Mouse (Mus musculus): ENCODE data around the gene Rnf145. TPM values are rescaled to one million over a fixed set of nuclear protein-coding genes. Genes with fewer than 3 reads are reported as not detected.

Gene Rnf145
- polyA plus RNA-seq (2015; fragmentation: Nextera tagmentation; extraction: Ambion mirVana) = 96.2 and 102 TPM in 2 replicates

- peak within 1 kb of the TSS; percentile 98 for H3K9ac ChIP-seq (ENCODE audit: low read depth, low read length)
- peak within 1 kb of the TSS; percentile 99 for H3K4me3 ChIP-seq (ENCODE audit: low read length)
- no peaks in the 10 kb centered on the region for H3K36me3 ChIP-seq (ENCODE audit: control insufficient read depth, insufficient read depth, low read length)
- H3K27me3 ChIP-seq (replicated peaks; ENCODE audit: control insufficient read depth, insufficient read depth, low read length) = no peaks in the 10 kb centered on the region
- H3K27ac ChIP-seq (ENCODE audit: low read depth, low read length) = peak within 1 kb of the TSS; percentile 97
- peak; percentile 92 for ATAC-seq
- H3K4me2 ChIP-seq (ENCODE audit: low read length) = peak within 1 kb of the TSS; percentile 85
- WGBS = under 1% methylated on average over 61 of the region's 70 CpGs
- H3K9me3 ChIP-seq (ENCODE audit: control insufficient read depth, low read length) = no peaks in the 10 kb centered on the region
- H3K4me1 ChIP-seq (ENCODE audit: control insufficient read depth, insufficient read depth, low read depth, low read length) = peaks cover 14% of the 10 kb centered on the region
Observed at GRCm38 (mm10) chr11:44518281-44519095, at the start of gene Rnf145. Gene Rnf145, plus strand, starts transcription at chr11:44518964.

GRCm38 (mm10) chr11:44469646-44470431 is 48.9 kb upstream of the Rnf145 start:
- H3K27ac ChIP-seq (ENCODE audit: low read depth, low read length) = peak overlapping the region; percentile 85
- 1% methylated on average over 59 of the region's 59 CpGs for WGBS
- H3K9me3 ChIP-seq (ENCODE audit: control insufficient read depth, low read length) = no peaks in the 10 kb centered on the region
- peak; percentile 84 for ATAC-seq
- H3K27me3 ChIP-seq (replicated peaks; ENCODE audit: control insufficient read depth, insufficient read depth, low read length) = no peaks in the 10 kb centered on the region
- peaks cover 3% of the 10 kb centered on the region; the same call in 1 of the 2 replicates for H3K36me3 ChIP-seq (ENCODE audit: control insufficient read depth, insufficient read depth, low read length)
- peak overlapping the region; percentile 90 for H3K9ac ChIP-seq (ENCODE audit: low read depth, low read length)
- peaks cover 14% of the 10 kb centered on the region for H3K4me1 ChIP-seq (ENCODE audit: control insufficient read depth, insufficient read depth, low read depth, low read length)
- peak overlapping the region; percentile 93 for H3K4me3 ChIP-seq (ENCODE audit: low read length)
- H3K4me2 ChIP-seq (ENCODE audit: low read length) = peak overlapping the region; percentile 93

- under 1% methylated on average over 48 of the region's 54 CpGs for WGBS
- Histone ChIP-seq H3K4me1 (ENCODE audit: control insufficient read depth, insufficient read depth, low read depth, low read length) (peaks cover 14% of the 10 kb centered on the region), H3K4me2 (ENCODE audit: low read length) (peak within 1 kb of the TSS; percentile 93), H3K9ac (ENCODE audit: low read depth, low read length) (peak within 1 kb of the TSS; percentile 90), H3K36me3 (ENCODE audit: control insufficient read depth, insufficient read depth, low read length) (no peaks in the 10 kb centered on the region), H3K27ac (ENCODE audit: low read depth, low read length) (peak within 1 kb of the TSS; percentile 85), H3K4me3 (ENCODE audit: low read length) (peak within 1 kb of the TSS; percentile 93), H3K27me3 (replicated peaks; ENCODE audit: control insufficient read depth, insufficient read depth, low read length) (no peaks in the 10 kb centered on the region), H3K9me3 (ENCODE audit: control insufficient read depth, low read length) (no peaks in the 10 kb centered on the region)
- peak; percentile 98 for ATAC-seq
Observed at GRCm38 (mm10) chr11:44470432-44471336, 48.1 kb upstream of the Rnf145 start, which contains the start of gene Ublcp1. Gene Ublcp1, minus strand, starts transcription at chr11:44470498.

GRCm38 (mm10) chr11:44471337-44471995 is 47.3 kb upstream of the Rnf145 start:
- H3K4me3 ChIP-seq (ENCODE audit: low read length) = peak overlapping the region; percentile 93
- 19% methylated on average over 4 of the region's 4 CpGs for WGBS
- H3K4me1 ChIP-seq (ENCODE audit: control insufficient read depth, insufficient read depth, low read depth, low read length) = peaks cover 14% of the 10 kb centered on the region
- peak overlapping the region; percentile 92 for H3K4me2 ChIP-seq (ENCODE audit: low read length)
- H3K36me3 ChIP-seq (ENCODE audit: control insufficient read depth, insufficient read depth, low read length) = no peaks in the 10 kb centered on the region
- peak overlapping the region; percentile 85 for H3K27ac ChIP-seq (ENCODE audit: low read depth, low read length)
- no peaks in the 10 kb centered on the region for H3K27me3 ChIP-seq (replicated peaks; ENCODE audit: control insufficient read depth, insufficient read depth, low read length)
- H3K9me3 ChIP-seq (ENCODE audit: control insufficient read depth, low read length) = no peaks in the 10 kb centered on the region
- no peak for ATAC-seq
- peak overlapping the region; percentile 90 for H3K9ac ChIP-seq (ENCODE audit: low read depth, low read length)

GRCm38 (mm10) chr11:44475467-44475866 is 43.3 kb upstream of the Rnf145 start:
- Histone ChIP-seq H3K36me3 (ENCODE audit: control insufficient read depth, insufficient read depth, low read length) (no peaks in the 10 kb centered on the region), H3K4me3 (ENCODE audit: low read length) (no peak overlapping the region), H3K27me3 (replicated peaks; ENCODE audit: control insufficient read depth, insufficient read depth, low read length) (no peaks in the 10 kb centered on the region), H3K9me3 (ENCODE audit: control insufficient read depth, low read length) (no peaks in the 10 kb centered on the region), H3K4me1 (ENCODE audit: control insufficient read depth, insufficient read depth, low read depth, low read length) (peaks cover 7% of the 10 kb centered on the region), H3K9ac (ENCODE audit: low read depth, low read length) (no peak overlapping the region), H3K27ac (ENCODE audit: low read depth, low read length) (no peak overlapping the region), H3K4me2 (ENCODE audit: low read length) (no peak overlapping the region)
- 69% methylated on average over 3 of the region's 3 CpGs for WGBS
- no peak for ATAC-seq

- H3K4me3 ChIP-seq (ENCODE audit: low read length) = no peak overlapping the region
- H3K4me2 ChIP-seq (ENCODE audit: low read length) = no peak overlapping the region
- no peak overlapping the region for H3K27ac ChIP-seq (ENCODE audit: low read depth, low read length)
- H3K4me1 ChIP-seq (ENCODE audit: control insufficient read depth, insufficient read depth, low read depth, low read length) = peaks cover 4% of the 10 kb centered on the region
- H3K36me3 ChIP-seq (ENCODE audit: control insufficient read depth, insufficient read depth, low read length) = no peaks in the 10 kb centered on the region
- H3K27me3 ChIP-seq (replicated peaks; ENCODE audit: control insufficient read depth, insufficient read depth, low read length) = no peaks in the 10 kb centered on the region
- ATAC-seq = no peak
- H3K9ac ChIP-seq (ENCODE audit: low read depth, low read length) = no peak overlapping the region
- no peaks in the 10 kb centered on the region for H3K9me3 ChIP-seq (ENCODE audit: control insufficient read depth, low read length)
- WGBS = 86% methylated on average over 2 of the region's 2 CpGs
Observed at GRCm38 (mm10) chr11:44476445-44476844, 42.3 kb upstream of the Rnf145 start.

GRCm38 (mm10) chr11:44478382-44478781 is 40.4 kb upstream of the Rnf145 start:
- whole genome bisulfite sequencing = 93% methylated on average over 4 of the region's 4 CpGs
- no peak overlapping the region for H3K4me2 ChIP-seq (ENCODE audit: low read length)
- H3K27ac ChIP-seq (ENCODE audit: low read depth, low read length) = no peak overlapping the region
- H3K4me1 ChIP-seq (ENCODE audit: control insufficient read depth, insufficient read depth, low read depth, low read length) = no peaks in the 10 kb centered on the region
- H3K27me3 ChIP-seq (replicated peaks; ENCODE audit: control insufficient read depth, insufficient read depth, low read length) = no peaks in the 10 kb centered on the region
- no peaks in the 10 kb centered on the region for H3K9me3 ChIP-seq (ENCODE audit: control insufficient read depth, low read length)
- no peaks in the 10 kb centered on the region for H3K36me3 ChIP-seq (ENCODE audit: control insufficient read depth, insufficient read depth, low read length)
- no peak for ATAC-seq
- no peak overlapping the region for H3K9ac ChIP-seq (ENCODE audit: low read depth, low read length)
- no peak overlapping the region for H3K4me3 ChIP-seq (ENCODE audit: low read length)

GRCm38 (mm10) chr11:44480246-44480645 is 38.5 kb upstream of the Rnf145 start:
- Histone ChIP-seq H3K4me2 (ENCODE audit: low read length) (no peak overlapping the region), H3K27me3 (replicated peaks; ENCODE audit: control insufficient read depth, insufficient read depth, low read length) (no peaks in the 10 kb centered on the region)
- 92% methylated on average over 6 of the region's 6 CpGs for WGBS

More at GRCm38 (mm10) chr11:44480246-44480645, 38.5 kb upstream of the Rnf145 start:
- Histone ChIP-seq H3K27ac (ENCODE audit: low read depth, low read length) (no peak overlapping the region), H3K4me1 (ENCODE audit: control insufficient read depth, insufficient read depth, low read depth, low read length) (no peaks in the 10 kb centered on the region), H3K36me3 (ENCODE audit: control insufficient read depth, insufficient read depth, low read length) (no peaks in the 10 kb centered on the region), H3K9ac (ENCODE audit: low read depth, low read length) (no peak overlapping the region), H3K4me3 (ENCODE audit: low read length) (no peak overlapping the region), H3K9me3 (ENCODE audit: control insufficient read depth, low read length) (no peaks in the 10 kb centered on the region)
- ATAC-seq = no peak
